Mouse (Mus musculus): Measurements from ENCODE around the gene Pigw. TPM values are rescaled to one million over a fixed set of nuclear protein-coding genes. Genes with fewer than 3 reads are reported as not detected.
"Not testable (repeated sequence)": the region's sequence is repeated elsewhere in the genome, so short reads cannot be mapped to it uniquely, and the experiment has no call there.

Gene Pigw
- polyA plus RNA-seq, 1 experiment from 2014 or later, result 1.3 TPM

- H3K4me1 ChIP-seq (ENCODE audit: insufficient read depth), result no peaks in the 10 kb centered on the region
- WGBS (ENCODE audit: insufficient replicate concordance), result 88% methylated on average over 2 of the region's 2 CpGs
- peaks cover 83% of the 10 kb centered on the region for H3K36me3 ChIP-seq (replicated peaks; ENCODE audit: insufficient read depth, low read length)
- no peaks in the 10 kb centered on the region for H3K9me3 ChIP-seq (ENCODE audit: low read length)
- DNase-seq, result no peak
- no peak overlapping the region for H3K4me2 ChIP-seq (ENCODE audit: low read depth, low read length)
- no peak overlapping the region for H3K9ac ChIP-seq (replicated peaks)
- TF ChIP-seq CTCF (IDR thresholded peaks at IDR 0.05; ENCODE audit: low read depth) (peak; percentile 52), EP300 (IDR thresholded peaks at IDR 0.05; ENCODE audit: low read depth) (no peak)
- ATAC-seq, result no peak
- no peaks in the 10 kb centered on the region for H3K27me3 ChIP-seq (ENCODE audit: insufficient read depth, low read length)
- no peak overlapping the region for H3K27ac ChIP-seq (ENCODE audit: low read depth)
- no peak overlapping the region for H3K4me3 ChIP-seq (ENCODE audit: low read depth, low read length)
Measured at GRCm38 (mm10) chr11:84839330-84839729, 40.8 kb downstream of the Pigw start.

GRCm38 (mm10) chr11:84829495-84829894 lies 50.6 kb downstream of the Pigw start:
- Histone ChIP-seq H3K4me1 (ENCODE audit: insufficient read depth) (peaks cover 21% of the 10 kb centered on the region), H3K36me3 (replicated peaks; ENCODE audit: insufficient read depth, low read length) (peaks cover 71% of the 10 kb centered on the region), H3K9ac (replicated peaks) (peak overlapping the region; percentile 97; the same call in 1 of the 2 replicates), H3K4me3 (ENCODE audit: low read depth, low read length) (peak overlapping the region; percentile 99), H3K27ac (ENCODE audit: low read depth) (peak overlapping the region; percentile 97), H3K4me2 (ENCODE audit: low read depth, low read length) (peak overlapping the region; percentile 86)
- ATAC-seq, result peak; percentile 5
- DNase-seq; H3K27me3 ChIP-seq (ENCODE audit: insufficient read depth, low read length); H3K9me3 ChIP-seq (ENCODE audit: low read length): not testable (repeated sequence)
- WGBS (ENCODE audit: insufficient replicate concordance), result 42% methylated on average over 11 of the region's 11 CpGs

GRCm38 (mm10) chr11:84828516-84829399 lies 51.3 kb downstream of the Pigw start, which contains the start of gene Dhrs11:
Dhrs11 (minus strand) TSS chr11:84828994.
- ATAC-seq, result peak; percentile 93
- peak within 1 kb of the TSS; percentile 97 for H3K9ac ChIP-seq (replicated peaks)
- TF ChIP-seq EP300 (IDR thresholded peaks at IDR 0.05; ENCODE audit: low read depth), result peak; percentile 70; the same call in 1 of the 2 replicates
- TF ChIP-seq CTCF (IDR thresholded peaks at IDR 0.05; ENCODE audit: low read depth), result no peak
- H3K4me1 ChIP-seq (ENCODE audit: insufficient read depth), result peaks cover 25% of the 10 kb centered on the region
- peak within 1 kb of the TSS; percentile 86 for H3K4me2 ChIP-seq (ENCODE audit: low read depth, low read length)
- WGBS (ENCODE audit: insufficient replicate concordance), result 1% methylated on average over 60 of the region's 62 CpGs
- H3K27ac ChIP-seq (ENCODE audit: low read depth), result peak within 1 kb of the TSS; percentile 97
- peak within 1 kb of the TSS; percentile 99 for H3K4me3 ChIP-seq (ENCODE audit: low read depth, low read length)
- peaks cover 65% of the 10 kb centered on the region for H3K36me3 ChIP-seq (replicated peaks; ENCODE audit: insufficient read depth, low read length)
- no peaks in the 10 kb centered on the region for H3K27me3 ChIP-seq (ENCODE audit: insufficient read depth, low read length)
- H3K9me3 ChIP-seq (ENCODE audit: low read length), result no peaks in the 10 kb centered on the region
- DNase-seq, result peak; percentile 97

DNA sequence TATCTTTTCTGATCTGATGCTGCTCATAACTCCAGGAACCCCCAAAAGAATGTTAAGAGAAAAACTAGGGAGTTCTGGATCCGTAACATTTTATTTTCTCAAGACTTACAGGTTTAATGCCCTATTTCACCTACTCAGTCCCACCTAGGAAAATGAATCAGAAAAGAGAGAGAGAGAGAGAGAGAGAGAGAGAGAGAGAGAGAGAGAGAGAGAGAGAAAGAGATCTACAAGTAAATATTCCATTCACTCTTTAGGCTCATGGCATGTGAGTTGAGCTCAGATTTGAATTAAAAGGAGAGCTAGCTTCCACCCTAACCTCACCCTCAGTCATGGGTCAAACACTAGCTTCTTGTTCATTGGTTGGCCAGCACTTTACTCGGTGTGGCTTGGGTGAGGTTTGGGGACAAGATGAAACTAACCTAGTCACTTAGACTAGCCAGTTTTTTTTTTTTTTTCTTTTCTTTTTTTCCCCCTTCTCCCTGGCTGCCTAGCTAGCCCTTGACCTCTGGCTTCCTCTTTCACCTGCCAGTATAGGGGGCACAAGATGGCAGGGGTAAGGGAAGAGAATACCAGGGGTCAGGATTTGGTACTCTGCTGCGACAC lies 52.1 kb downstream of the Pigw start:
- H3K27ac ChIP-seq (ENCODE audit: low read depth), result peak overlapping the region; percentile 97
- DNase-seq (peak; percentile 18), ATAC-seq (no peak)
- H3K36me3 ChIP-seq (replicated peaks; ENCODE audit: insufficient read depth, low read length), result peaks cover 59% of the 10 kb centered on the region
- peak overlapping the region; percentile 86 for H3K4me2 ChIP-seq (ENCODE audit: low read depth, low read length)
- TF ChIP-seq CTCF (IDR thresholded peaks at IDR 0.05; ENCODE audit: low read depth) (no peak), EP300 (IDR thresholded peaks at IDR 0.05; ENCODE audit: low read depth) (no peak)
- H3K4me1 ChIP-seq (ENCODE audit: insufficient read depth), result peaks cover 25% of the 10 kb centered on the region
- WGBS (ENCODE audit: insufficient replicate concordance), result 32% methylated on average over 3 of the region's 3 CpGs
- no peaks in the 10 kb centered on the region for H3K27me3 ChIP-seq (ENCODE audit: insufficient read depth, low read length)
- H3K9me3 ChIP-seq (ENCODE audit: low read length), result no peaks in the 10 kb centered on the region
- peak overlapping the region; percentile 97 for H3K9ac ChIP-seq (replicated peaks)
- peak overlapping the region; percentile 99 for H3K4me3 ChIP-seq (ENCODE audit: low read depth, low read length)

DNA sequence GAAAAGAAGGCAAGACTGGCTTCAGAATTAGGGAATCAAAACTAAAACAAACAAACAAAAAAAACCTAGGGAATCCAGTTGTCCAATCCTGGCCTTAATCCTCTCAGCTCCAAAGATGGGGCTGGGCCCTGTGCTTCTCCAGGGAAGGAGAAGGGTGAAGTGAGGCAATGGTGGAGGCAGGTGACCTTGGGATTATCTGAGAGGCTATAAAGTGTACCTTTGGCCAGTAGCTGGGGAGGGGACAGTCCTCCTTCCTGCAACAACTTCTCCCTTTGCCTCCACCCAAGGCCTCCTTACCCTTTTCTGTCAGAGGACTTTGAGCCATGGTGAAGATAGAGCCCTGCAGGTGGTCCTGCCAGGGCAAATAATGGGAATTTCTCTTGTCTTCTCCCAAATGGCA lies 52.6 kb downstream of the Pigw start:
- Histone ChIP-seq H3K9ac (replicated peaks) (peak overlapping the region; percentile 97), H3K36me3 (replicated peaks; ENCODE audit: insufficient read depth, low read length) (peaks cover 59% of the 10 kb centered on the region), H3K27me3 (ENCODE audit: insufficient read depth, low read length) (no peaks in the 10 kb centered on the region), H3K4me3 (ENCODE audit: low read depth, low read length) (peak overlapping the region; percentile 99), H3K9me3 (ENCODE audit: low read length) (no peaks in the 10 kb centered on the region), H3K27ac (ENCODE audit: low read depth) (peak overlapping the region; percentile 97), H3K4me2 (ENCODE audit: low read depth, low read length) (peak overlapping the region; percentile 86), H3K4me1 (ENCODE audit: insufficient read depth) (peaks cover 25% of the 10 kb centered on the region)
- peak; percentile 15 for DNase-seq
- TF ChIP-seq CTCF (IDR thresholded peaks at IDR 0.05; ENCODE audit: low read depth) (no peak), EP300 (IDR thresholded peaks at IDR 0.05; ENCODE audit: low read depth) (no peak)
- no peak for ATAC-seq

Small RNAs within 50 kb of the gene (microRNA-seq; reads per million reads assigned to microRNA genes)
- not detected for gene Gm23564

Other genes with a start within 250 kb of the Pigw start
- gene Mrm1, start 60.8 kb downstream of the Pigw start, polyA plus RNA-seq (2015; fragmentation: Nextera tagmentation; extraction: Ambion mirVana), result 7.4 and 8.4 TPM in 2 replicates
- gene Dhrs11, start 51.3 kb downstream of the Pigw start, polyA plus RNA-seq (2015; fragmentation: Nextera tagmentation; extraction: Ambion mirVana), result 86.1 and 91.1 TPM in 2 replicates
- 44.7 and 56.3 TPM in 2 replicates for gene Ggnbp2, start 9.5 kb downstream of the Pigw start, polyA plus RNA-seq (2015; fragmentation: Nextera tagmentation; extraction: Ambion mirVana)
- gene Myo19, start 137 bp downstream of the Pigw start, polyA plus RNA-seq (2015; fragmentation: Nextera tagmentation; extraction: Ambion mirVana), result 1.7 and 1.8 TPM in 2 replicates
- 20.1 and 21.8 TPM in 2 replicates for gene Znhit3, start 36.1 kb upstream of the Pigw start, polyA plus RNA-seq (2015; fragmentation: Nextera tagmentation; extraction: Ambion mirVana)
- gene Car4, start 77.5 kb upstream of the Pigw start, polyA plus RNA-seq (2015; fragmentation: Nextera tagmentation; extraction: Ambion mirVana), result not detected in 2 replicates

Measured in liver, postnatal 0 days (tissue).